Mouse (Mus musculus) spleen, adult 2 months (tissue): ENCODE results near the gene Gm42688.

ENCODE experiments used
- CTCF ChIP-seq: fragments of 200-500 bp; IDR thresholded peaks from 2 replicates; pipeline ENCODE4 v1.5.1; 2011; ENCODE audit warnings: mild to moderate bottlenecking, inconsistent platforms; ENCODE audit not compliant: insufficient read depth, insufficient read length, insufficient replicate concordance; ENCODE audit errors: extremely low read depth
- POLR2A ChIP-seq: fragments of 200-500 bp; IDR thresholded peaks from 2 replicates; pipeline ENCODE4 v1.6.1; 2011; ENCODE audit warnings: low read depth, low read length, inconsistent platforms

DNA sequence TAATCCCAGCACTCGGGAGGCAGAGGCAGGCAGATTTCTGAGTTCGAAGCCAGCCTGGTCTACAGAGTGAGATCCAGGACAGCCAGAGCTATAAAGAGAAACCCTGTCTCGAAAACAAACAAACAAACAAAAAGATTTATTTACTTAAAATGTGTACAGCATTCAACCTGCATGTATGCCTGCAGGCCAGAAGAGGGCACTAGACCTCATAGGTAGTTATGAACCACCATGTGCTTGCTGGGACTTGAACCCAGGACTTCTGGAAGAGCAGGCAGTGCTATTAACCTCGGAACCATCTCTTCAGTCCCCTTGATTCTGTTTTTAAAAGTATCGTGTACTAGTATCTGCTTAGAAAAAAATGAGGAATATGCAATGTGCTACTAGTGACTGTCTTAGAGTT, 26.0 kb downstream of the Gm42688 start:
- TF ChIP-seq POLR2A (no peak), CTCF (no peak)
